Mouse (Mus musculus): ENCODE measurements around the gene Baz1b.

Gene Baz1b

GRCm38 (mm10) chr5:135186621-135187348 is at the start of gene Baz1b:
Gene Baz1b (plus strand): TSS chr5:135187264.
- ATAC-seq (ENCODE audit: low TSS enrichment), result peak; percentile 91

GRCm38 (mm10) chr5:135139881-135140280 is 47.2 kb upstream of the Baz1b start:
- no peak for ATAC-seq (ENCODE audit: low TSS enrichment)

- ATAC-seq (ENCODE audit: low TSS enrichment), result no peak
Measured at GRCm38 (mm10) chr5:135144469-135144868, 42.6 kb upstream of the Baz1b start.

- ATAC-seq (ENCODE audit: low TSS enrichment), result no peak
Measured at GRCm38 (mm10) chr5:135145532-135145931, 41.5 kb upstream of the Baz1b start.

- no peak for ATAC-seq (ENCODE audit: low TSS enrichment)
Measured at GRCm38 (mm10) chr5:135145955-135146354, 41.1 kb upstream of the Baz1b start.

GRCm38 (mm10) chr5:135148715-135149052 is 38.4 kb upstream of the Baz1b start:
- no peak for ATAC-seq (ENCODE audit: low TSS enrichment)

- peak; percentile 94 for ATAC-seq (ENCODE audit: low TSS enrichment)
Measured at GRCm38 (mm10) chr5:135149053-135149819, 37.8 kb upstream of the Baz1b start, which contains the start of gene Tbl2. Gene Tbl2 (plus strand): TSS chr5:135149657.

- ATAC-seq (ENCODE audit: low TSS enrichment), result no peak
Measured at GRCm38 (mm10) chr5:135149820-135150178, 37.3 kb upstream of the Baz1b start.

GRCm38 (mm10) chr5:135156496-135156895 is 30.6 kb upstream of the Baz1b start:
- no peak for ATAC-seq (ENCODE audit: low TSS enrichment)

GRCm38 (mm10) chr5:135161221-135161620 is 25.8 kb upstream of the Baz1b start:
- ATAC-seq (ENCODE audit: low TSS enrichment), result peak; percentile 89; the same call in 1 of the 2 replicates

GRCm38 (mm10) chr5:135161650-135162049 is 25.4 kb upstream of the Baz1b start:
- no peak for ATAC-seq (ENCODE audit: low TSS enrichment)

- no peak for ATAC-seq (ENCODE audit: low TSS enrichment)
Measured at GRCm38 (mm10) chr5:135162361-135162760, 24.7 kb upstream of the Baz1b start.

- no peak for ATAC-seq (ENCODE audit: low TSS enrichment)
Measured at GRCm38 (mm10) chr5:135162821-135163220, 24.2 kb upstream of the Baz1b start.

- no peak for ATAC-seq (ENCODE audit: low TSS enrichment)
Measured at GRCm38 (mm10) chr5:135166909-135167308, 20.2 kb upstream of the Baz1b start.

- no peak for ATAC-seq (ENCODE audit: low TSS enrichment)
Measured at GRCm38 (mm10) chr5:135167469-135167868, 19.6 kb upstream of the Baz1b start.

GRCm38 (mm10) chr5:135168063-135169062 is 18.7 kb upstream of the Baz1b start, which contains the start of gene Bcl7b:
Gene Bcl7b (plus strand): TSS chr5:135168283.
- peak; percentile 95 for ATAC-seq (ENCODE audit: low TSS enrichment)

GRCm38 (mm10) chr5:135169479-135169878 is 17.6 kb upstream of the Baz1b start:
- no peak for ATAC-seq (ENCODE audit: low TSS enrichment)

GRCm38 (mm10) chr5:135171688-135172220 is 15.3 kb upstream of the Baz1b start:
- ATAC-seq (ENCODE audit: low TSS enrichment), result no peak

GRCm38 (mm10) chr5:135172986-135173385 is 14.1 kb upstream of the Baz1b start:
- no peak for ATAC-seq (ENCODE audit: low TSS enrichment)

- ATAC-seq (ENCODE audit: low TSS enrichment), result no peak
Measured at GRCm38 (mm10) chr5:135175086-135175485, 12.0 kb upstream of the Baz1b start.

GRCm38 (mm10) chr5:135178523-135178922 is 8.5 kb upstream of the Baz1b start:
- peak; percentile 3; the same call in 1 of the 2 replicates for ATAC-seq (ENCODE audit: low TSS enrichment)

- peak; percentile 68 for ATAC-seq (ENCODE audit: low TSS enrichment)
Measured at GRCm38 (mm10) chr5:135178996-135179395, 8.1 kb upstream of the Baz1b start.
